Mouse (Mus musculus): Measurements from ENCODE around the gene Klf11.
"Not testable (repeated sequence)": the region's sequence is repeated elsewhere in the genome, so short reads cannot be mapped to it uniquely, and the experiment has no call there.

The Klf11 gene

DNA sequence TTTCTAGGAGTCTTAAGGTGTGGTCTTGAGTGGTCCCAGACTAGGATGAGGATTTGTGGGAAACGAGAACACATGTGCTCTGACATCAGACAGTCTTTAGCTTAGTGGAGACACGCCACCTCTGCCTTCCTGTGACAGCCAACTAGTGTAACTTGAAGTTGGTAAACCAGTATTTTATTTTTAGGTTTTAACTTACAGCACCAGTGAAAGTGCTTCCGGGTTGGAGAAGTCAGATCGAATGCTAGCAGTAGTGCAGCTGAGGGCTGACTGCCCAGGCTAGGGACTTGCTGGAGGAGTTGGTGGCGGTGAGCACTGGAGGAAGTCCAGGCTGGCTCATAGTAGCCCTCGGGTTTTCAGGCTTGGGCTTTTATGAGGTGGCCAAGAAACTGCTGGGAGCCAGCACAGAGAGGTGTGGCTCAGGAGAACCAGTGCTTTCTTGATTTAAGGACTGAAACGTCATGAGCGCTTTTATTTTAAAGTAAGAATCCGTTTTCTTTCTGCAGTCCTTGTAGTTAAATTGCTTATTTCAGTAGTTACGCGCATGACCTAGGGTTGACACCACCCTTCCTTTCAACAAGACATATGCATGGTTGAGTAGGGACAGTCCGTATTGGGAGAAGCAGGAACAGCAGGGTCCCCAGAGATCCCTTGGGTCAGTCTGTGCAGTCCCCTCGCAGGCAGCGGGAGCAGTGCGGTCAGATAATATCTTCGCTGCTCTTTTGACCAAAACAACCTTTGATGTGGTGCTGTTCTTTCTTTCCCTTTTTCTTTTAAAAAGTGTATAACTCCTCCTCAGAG lies 3.2 kb downstream of the Klf11 start:
- no peak for DNase-seq (ENCODE audit: low spot score)

- no peak for DNase-seq (ENCODE audit: low spot score)
Measured at GRCm38 (mm10) chr12:24656436-24656835, 5.4 kb downstream of the Klf11 start.

DNA sequence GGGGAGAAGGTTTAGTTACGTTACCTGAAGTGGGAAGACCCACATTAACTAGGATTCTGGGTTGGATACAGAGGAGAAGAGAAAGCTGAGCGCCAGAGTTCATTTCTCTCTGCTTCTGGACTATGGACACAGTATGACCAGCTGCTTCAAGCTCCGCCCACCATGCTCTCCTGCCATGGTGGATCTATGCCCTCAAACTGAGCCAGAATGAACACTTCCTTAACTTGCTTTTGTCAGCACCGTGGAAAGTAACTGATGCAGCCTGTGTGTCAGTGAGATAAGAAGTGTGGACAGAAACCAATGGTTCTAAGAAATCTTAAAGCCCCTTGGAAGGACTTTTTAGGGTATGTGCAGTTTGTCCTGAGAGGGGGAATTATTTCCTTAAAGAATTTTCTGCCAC lies 7.9 kb downstream of the Klf11 start:
- DNase-seq (ENCODE audit: low spot score): no peak

DNA sequence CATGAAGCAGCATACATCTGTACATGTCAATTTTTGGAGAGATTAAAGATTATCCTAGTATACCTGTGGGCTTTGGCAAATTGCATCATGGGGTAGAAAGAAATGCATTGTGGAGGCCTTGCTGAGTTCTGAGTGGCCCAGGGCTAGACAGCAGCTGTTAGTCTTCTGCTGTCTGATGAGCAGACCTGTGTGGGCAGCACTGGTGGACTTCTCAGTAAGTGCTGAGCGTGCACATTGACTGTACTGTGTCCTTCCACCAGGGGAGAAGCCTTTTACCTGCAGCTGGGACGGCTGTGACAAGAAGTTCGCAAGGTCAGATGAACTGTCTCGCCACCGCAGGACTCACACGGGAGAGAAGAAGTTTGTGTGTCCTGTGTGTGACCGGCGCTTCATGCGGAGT lies 8.8 kb downstream of the Klf11 start:
- DNase-seq (ENCODE audit: low spot score): no peak

DNA sequence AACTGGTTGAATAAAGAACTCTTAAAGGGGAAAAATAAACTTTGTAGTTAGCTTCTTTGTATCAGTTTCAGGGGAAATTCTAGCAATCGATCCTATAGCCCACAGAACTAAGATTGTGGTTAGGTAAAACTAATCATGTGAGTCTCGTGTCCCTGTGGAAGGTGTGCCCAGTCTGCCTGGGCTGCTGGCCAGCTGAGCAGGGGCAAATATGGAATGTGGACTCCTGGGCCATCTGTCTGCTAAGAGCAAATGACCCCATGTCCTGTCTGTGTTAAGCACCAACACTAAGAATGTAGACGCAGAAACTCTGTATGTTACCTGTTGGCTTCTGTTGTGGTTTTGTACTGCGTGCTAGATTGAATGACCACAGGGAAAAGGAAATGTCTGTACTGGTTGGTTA lies 10.0 kb downstream of the Klf11 start:
- DNase-seq (ENCODE audit: low spot score): no peak

GRCm38 (mm10) chr12:24662131-24662530 lies 11.1 kb downstream of the Klf11 start:
- no peak for DNase-seq (ENCODE audit: low spot score)

GRCm38 (mm10) chr12:24680096-24680491 lies 29.0 kb downstream of the Klf11 start:
- no peak for DNase-seq (ENCODE audit: low spot score)

GRCm38 (mm10) chr12:24680492-24681285 lies 29.6 kb downstream of the Klf11 start:
- no peak for DNase-seq (ENCODE audit: low spot score)

DNA sequence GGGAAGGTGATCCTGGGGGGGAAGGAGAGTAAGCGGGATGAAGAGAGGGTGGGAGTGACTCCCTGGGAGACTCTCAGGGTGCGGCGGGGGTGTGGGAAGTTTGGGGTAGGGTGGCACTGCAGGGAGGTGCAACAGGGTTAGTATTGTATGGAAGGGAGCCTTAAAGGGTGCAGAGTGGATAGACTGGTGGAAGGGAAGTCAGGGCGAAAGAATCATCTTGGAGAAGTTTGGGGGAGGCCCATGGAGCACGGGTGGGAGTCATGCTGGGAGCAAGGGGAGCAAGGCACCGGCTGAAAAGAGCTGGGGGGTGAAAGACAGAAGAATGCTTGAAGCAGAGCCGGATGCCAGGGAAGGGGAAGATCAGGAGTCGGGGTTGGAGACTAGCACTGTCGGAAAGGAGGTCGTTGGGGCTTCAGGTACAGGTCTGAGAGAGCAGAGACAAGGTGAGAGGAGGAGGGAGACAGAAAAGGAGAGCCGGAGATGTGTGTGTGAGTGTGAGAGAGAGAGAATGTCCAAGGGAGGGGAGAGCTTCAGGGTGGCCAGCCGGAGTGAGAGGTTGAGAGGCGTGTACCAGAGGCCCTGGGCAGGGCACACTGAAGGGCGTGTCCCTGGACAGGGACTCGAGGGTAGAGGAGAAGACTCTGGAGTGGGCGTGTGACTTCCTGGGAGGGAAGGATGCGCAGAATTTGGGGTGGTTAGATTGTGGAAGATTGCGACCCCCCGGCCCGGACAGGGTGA lies 30.4 kb downstream of the Klf11 start, which contains the start of gene Cys1:
Gene Cys1 (minus strand): TSS at position 528 of the 738 bp plus-strand sequence.
- DNase-seq (ENCODE audit: low spot score): no peak

DNA sequence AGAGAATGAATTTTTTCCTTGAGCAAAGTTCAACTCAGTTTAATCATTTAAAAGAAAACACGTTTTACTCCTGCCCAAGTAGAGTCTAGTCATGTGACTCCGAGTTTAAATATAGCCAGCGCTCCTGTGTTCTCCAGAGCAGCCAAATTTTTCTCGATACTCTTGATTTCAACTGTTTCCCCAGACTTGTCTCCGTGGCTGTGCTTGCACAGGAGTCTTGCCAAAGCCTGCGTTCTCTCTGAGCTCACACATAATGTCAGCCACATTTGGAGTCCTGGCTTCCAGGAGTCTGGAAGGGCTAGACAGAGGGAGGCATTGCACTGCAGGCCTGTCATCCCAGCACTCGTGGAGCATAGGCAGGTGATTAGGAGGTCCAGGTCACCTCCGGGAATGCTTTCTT lies 31.5 kb downstream of the Klf11 start:
- no peak for DNase-seq (ENCODE audit: low spot score)

DNA sequence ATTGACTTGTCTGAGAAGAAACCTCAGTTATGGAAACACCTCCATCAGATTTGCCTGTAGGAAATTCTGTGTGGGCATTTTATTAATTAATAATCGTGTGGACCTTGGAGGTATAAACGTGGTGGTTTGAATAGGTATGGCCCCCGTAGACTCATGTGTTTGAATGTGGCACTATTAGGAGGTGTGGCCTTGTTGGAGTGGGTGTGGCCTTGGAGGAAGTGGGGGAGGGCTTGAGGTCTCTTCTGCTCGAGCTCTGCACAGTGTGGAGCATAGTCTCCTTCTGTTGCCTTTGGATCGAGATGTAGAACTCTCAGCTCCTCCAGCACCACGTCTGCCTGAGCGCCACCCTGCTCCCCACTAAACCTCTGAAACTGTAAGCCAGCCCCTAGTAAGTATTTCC lies 32.4 kb downstream of the Klf11 start:
- no peak for DNase-seq (ENCODE audit: low spot score)

- no peak for DNase-seq (ENCODE audit: low spot score)
Measured at GRCm38 (mm10) chr12:24686038-24686695, 35.1 kb downstream of the Klf11 start.

DNA sequence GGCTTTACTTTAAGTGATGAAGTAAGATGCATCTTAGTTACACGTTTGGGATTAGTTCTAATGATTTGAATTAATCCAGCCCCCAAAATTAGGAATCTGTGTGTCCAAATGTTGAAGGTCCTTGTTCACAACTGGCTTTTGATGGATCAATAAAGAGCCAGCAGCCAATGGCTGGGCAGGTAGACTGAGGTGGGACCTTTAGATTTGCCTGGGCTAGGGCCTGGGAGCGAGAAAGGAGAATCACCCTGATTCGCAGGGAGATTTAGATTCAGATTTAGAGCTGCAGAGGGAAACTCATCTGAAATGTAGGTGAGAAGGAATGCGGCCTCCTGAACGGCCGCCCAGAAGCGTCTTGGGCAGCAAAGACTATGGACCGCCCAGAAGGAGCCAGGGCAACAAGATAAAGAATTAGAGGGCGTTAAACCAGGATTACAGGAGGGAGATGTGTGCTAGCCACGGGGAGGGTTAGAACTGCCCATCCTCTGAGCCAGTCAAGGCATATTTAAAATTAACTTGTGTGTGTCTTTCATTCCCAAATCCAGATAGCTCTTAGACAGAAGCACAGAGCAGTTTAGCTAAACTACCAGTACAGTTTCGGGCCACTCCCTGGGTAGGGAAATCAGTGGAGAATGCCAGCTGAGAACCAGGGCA lies 35.7 kb downstream of the Klf11 start:
- DNase-seq (ENCODE audit: low spot score): no peak

DNA sequence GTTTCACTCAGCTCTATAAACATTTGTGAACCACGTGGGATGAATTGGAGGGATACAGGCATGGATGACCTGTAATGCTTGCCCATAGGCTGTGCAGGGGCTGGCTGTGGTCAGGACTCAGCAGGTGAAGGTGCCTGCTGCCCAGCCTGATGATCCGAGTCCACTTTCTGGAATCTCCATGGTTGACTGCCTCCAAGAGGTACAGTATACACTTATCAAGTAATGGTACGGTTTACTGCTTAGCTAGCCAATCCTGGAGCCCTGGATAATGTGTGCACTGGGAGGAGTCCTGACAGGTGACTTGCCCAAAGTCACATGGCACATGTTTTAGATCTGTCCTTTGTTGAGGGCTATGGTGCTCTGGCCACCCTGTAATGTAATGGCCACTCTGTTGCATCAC lies 39.3 kb downstream of the Klf11 start:
- no peak for DNase-seq (ENCODE audit: low spot score)

GRCm38 (mm10) chr12:24696500-24697483 lies 45.7 kb downstream of the Klf11 start:
- peak; percentile 67 for DNase-seq (ENCODE audit: low spot score)

- no peak for DNase-seq (ENCODE audit: low spot score)
Measured at GRCm38 (mm10) chr12:24697484-24698204, 46.6 kb downstream of the Klf11 start.

- no peak for DNase-seq (ENCODE audit: low spot score)
Measured at GRCm38 (mm10) chr12:24698514-24698913, 47.4 kb downstream of the Klf11 start.

GRCm38 (mm10) chr12:24699578-24699977 lies 48.5 kb downstream of the Klf11 start:
- no peak for DNase-seq (ENCODE audit: low spot score)

- not testable (repeated sequence) for DNase-seq (ENCODE audit: low spot score)
Measured at GRCm38 (mm10) chr12:24701621-24702020, 50.5 kb downstream of the Klf11 start.

- no peak for DNase-seq (ENCODE audit: low spot score)
Measured at GRCm38 (mm10) chr12:24703013-24703412, 51.9 kb downstream of the Klf11 start.

All from T-cell, adult 2 months (primary cell).